Comparison of ENCODE assay signal across 13 mouse cellular contexts in the genomic region with DNA sequence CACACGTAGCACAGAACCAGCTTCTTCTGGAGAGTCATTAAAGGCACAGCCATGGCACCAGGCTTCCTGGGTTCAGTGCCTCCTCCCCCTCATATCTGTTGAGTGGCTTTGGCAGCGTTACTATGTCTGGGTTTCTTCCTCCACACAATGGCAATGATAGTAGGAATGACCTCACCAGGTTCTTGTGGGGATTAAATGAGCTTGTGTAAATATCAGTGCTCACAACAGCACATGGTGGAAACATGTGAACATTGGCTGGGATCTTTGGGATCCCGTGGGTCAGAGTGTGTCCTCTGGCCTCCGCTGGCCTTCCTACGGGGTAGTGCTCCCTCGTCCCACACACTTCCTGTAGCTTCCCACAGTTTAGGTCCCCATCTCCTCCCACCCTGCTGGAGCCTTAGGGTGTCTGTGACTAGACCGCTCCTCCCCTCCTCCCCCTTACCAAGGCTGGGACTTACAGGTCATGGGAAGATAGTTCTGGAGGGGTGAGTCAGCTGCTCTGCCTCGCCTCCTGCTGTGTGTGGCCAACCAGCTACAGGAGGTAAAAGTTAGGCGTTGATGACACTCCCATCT. TPM values are rescaled to one million over a fixed set of nuclear protein-coding genes. Genes with fewer than 3 reads are reported as not detected.
DNase-seq lines count a peak whose midpoint lies in the region; ATAC-seq lines count a peak whose summit lies in the region.
"Had no signal": no experiment of that assay in that cellular context is flagged by ENCODE, and none has a peak within 500 bp of the region (broad histone marks: within the 10 kb centered on the region; RNA-seq: fewer than 3 reads in every experiment).

No protein-coding gene starts in this region.

- H3K9me3 ChIP-seq in embryonic facial prominence, embryonic 14.5 days (ENCODE audit: control insufficient read depth, low read length) = no peaks in the 10 kb centered on the region
- no peaks in the 10 kb centered on the region for H3K9me3 ChIP-seq in embryonic facial prominence, embryonic 10.5 days
- H3K9me3 ChIP-seq: forebrain, embryonic 13.5 days had no signal

- H3K36me3 ChIP-seq in embryonic facial prominence, embryonic 14.5 days (ENCODE audit: control insufficient read depth, insufficient read depth, low read length) = no peaks in the 10 kb centered on the region
- no peaks in the 10 kb centered on the region for H3K36me3 ChIP-seq in embryonic facial prominence, embryonic 10.5 days (replicated peaks)

- no peaks in the 10 kb centered on the region for H3K4me1 ChIP-seq in embryonic facial prominence, embryonic 14.5 days (ENCODE audit: control insufficient read depth, insufficient read depth, low read length)
- H3K4me1 ChIP-seq in embryonic facial prominence, embryonic 10.5 days = 0 out of 2 replicates have a peak, but pooled peaks cover 4% of the 10 kb centered on the region
- H3K4me1 ChIP-seq: forebrain, embryonic 13.5 days had no signal

- no peaks in the 10 kb centered on the region for H3K27me3 ChIP-seq in embryonic facial prominence, embryonic 14.5 days (replicated peaks; ENCODE audit: control insufficient read depth, insufficient read depth, low read length)
- peaks cover 10% of the 10 kb centered on the region for H3K27me3 ChIP-seq in embryonic facial prominence, embryonic 10.5 days (replicated peaks; ENCODE audit: low read depth, poor library complexity, severe bottlenecking)

- no peak overlapping the region for H3K27ac ChIP-seq in embryonic facial prominence, embryonic 14.5 days (replicated peaks; ENCODE audit: low read depth, low read length)
- no peak overlapping the region for H3K27ac ChIP-seq in embryonic facial prominence, embryonic 10.5 days (replicated peaks)
- H3K27ac ChIP-seq: forebrain, embryonic 13.5 days; layer of hippocampus, adult 2 months; macrophage had no signal

- H3K4me2 ChIP-seq in embryonic facial prominence, embryonic 14.5 days (ENCODE audit: low read depth, low read length) = no peak overlapping the region
- H3K4me2 ChIP-seq: forebrain, embryonic 13.5 days had no signal

- DNase-seq in embryonic facial prominence, embryonic 14.5 days (ENCODE audit: low spot score) = no peak
- no peak for DNase-seq in embryonic facial prominence, embryonic 10.5 days (ENCODE audit: low spot score)
- DNase-seq in lung, postnatal 10 days = peak; percentile 18
- DNase-seq in lung, postnatal 25 days (ENCODE audit: low spot score) = no peak
- peak; percentile 75 to 80 for DNase-seq in heart, adult 9 months (ENCODE audit: low spot score in 2 of 2)
- DNase-seq in skeletal muscle tissue, adult 2 months (ENCODE audit: low read depth, low spot score) = peak; percentile 18
- no peak for DNase-seq in embryo, embryonic 11 days
- DNase-seq: gastrocnemius, postnatal 10 days had no signal

- no peak overlapping the region for H3K9ac ChIP-seq in embryonic facial prominence, embryonic 14.5 days (ENCODE audit: low read depth, low read length)
- H3K9ac ChIP-seq: forebrain, embryonic 13.5 days had no signal

- 62% methylated on average over 9 of the region's 9 CpGs for WGBS in embryonic facial prominence, embryonic 14.5 days
- WGBS in embryonic facial prominence, embryonic 10.5 days = 77% methylated on average over 9 of the region's 9 CpGs

- ATAC-seq in embryonic facial prominence, embryonic 14.5 days (ENCODE audit: low read depth) = peak; percentile 10; the same call in 1 of the 2 replicates
- no peak for ATAC-seq in cerebellum, adult (ENCODE audit: insufficient number of reproducible peaks, low FRiP score, low TSS enrichment)
- ATAC-seq: forebrain, embryonic 13.5 days; inflammation-experienced regulatory T-cells, adult 6 months had no signal

- no peak overlapping the region for H3K4me3 ChIP-seq in embryonic facial prominence, embryonic 14.5 days (ENCODE audit: low read depth, low read length)
- no peak overlapping the region for H3K4me3 ChIP-seq in embryonic facial prominence, embryonic 10.5 days
- H3K4me3 ChIP-seq: forebrain, embryonic 13.5 days; layer of hippocampus, adult 2 months had no signal

RNA-seq across cellular contexts. Expression of gene Tnnt2, which starts 25.9 kb away (rescaled TPM):
- polyA plus RNA-seq in embryonic facial prominence, embryonic 14.5 days (2014; fragmentation: Nextera tagmentation; extraction: Ambion mirVana) = 193 and 213 TPM in 2 replicates
- 1.1 and 4.4 TPM in 2 replicates for polyA plus RNA-seq in embryonic facial prominence, embryonic 10.5 days (2016; fragmentation: Nextera tagmentation; extraction: Ambion mirVana)
- polyA plus RNA-seq: macrophage had no signal

RNA-seq across cellular contexts. Expression of gene Lad1, which starts 43.7 kb away (rescaled TPM):
- polyA plus RNA-seq in embryonic facial prominence, embryonic 14.5 days (2014; fragmentation: Nextera tagmentation; extraction: Ambion mirVana) = 16.6 and 21.7 TPM in 2 replicates
- polyA plus RNA-seq in embryonic facial prominence, embryonic 10.5 days (2016; fragmentation: Nextera tagmentation; extraction: Ambion mirVana) = 7.5 TPM in 2 replicates

RNA-seq across cellular contexts. Expression of gene Pkp1, which starts 56.9 kb away (rescaled TPM):
- 15.2 and 20.1 TPM in 2 replicates for polyA plus RNA-seq in embryonic facial prominence, embryonic 14.5 days (2014; fragmentation: Nextera tagmentation; extraction: Ambion mirVana)
- polyA plus RNA-seq in embryonic facial prominence, embryonic 10.5 days (2016; fragmentation: Nextera tagmentation; extraction: Ambion mirVana) = 0.25 TPM in 1 of 2 replicates, not detected in the other
- polyA plus RNA-seq: forebrain, embryonic 13.5 days; inflammation-experienced regulatory T-cells, adult 6 months; macrophage had no signal

Comparison
In these comparisons a context has a peak if more than half of its experiments do, and no peak if none do; other contexts are left out.
1. DNase-seq: peak in lung, postnatal 10 days (single experiment), heart, adult 9 months (2 of 2) and skeletal muscle tissue, adult 2 months (single experiment); none in embryonic facial prominence, embryonic 14.5 days (single experiment), embryonic facial prominence, embryonic 10.5 days (single experiment), lung, postnatal 25 days (single experiment) and embryo, embryonic 11 days (single experiment).
2. RNA of gene Tnnt2, which starts 25.9 kb away (polyA plus RNA-seq): 193 to 213 TPM in embryonic facial prominence, embryonic 14.5 days; 1.1 to 4.4 TPM in embryonic facial prominence, embryonic 10.5 days; every median in the first group is over 10 times any median in the second.
3. RNA of gene Pkp1, which starts 56.9 kb away (polyA plus RNA-seq): 15.2 to 20.1 TPM in embryonic facial prominence, embryonic 14.5 days; 0.25 TPM in embryonic facial prominence, embryonic 10.5 days; every median in the first group is over 10 times any median in the second.